Mouse (Mus musculus) ES-E14 (cell line): Measurements from ENCODE around the gene Drd4.

Experiments used
- CHD2 ChIP-seq: IDR thresholded peaks from 2 replicates; pipeline ENCODE4 v1.6.1; 2014; ENCODE audit warnings: mild to moderate bottlenecking, low read depth, low read length, inconsistent platforms
- HCFC1 ChIP-seq: IDR thresholded peaks from 2 replicates; pipeline ENCODE4 v1.6.1; 2012; ENCODE audit warnings: low read length, inconsistent platforms, borderline replicate concordance; ENCODE audit not compliant: insufficient read depth
- MAFK ChIP-seq: IDR thresholded peaks from 2 replicates; pipeline ENCODE4 v1.6.1; 2014; ENCODE audit warnings: mild to moderate bottlenecking, low read depth, low read length, inconsistent platforms; ENCODE audit not compliant: insufficient read depth
- ZC3H11A ChIP-seq: IDR thresholded peaks from 2 replicates; pipeline ENCODE4 v1.6.1; 2012; ENCODE audit warnings: low read depth, mild to moderate bottlenecking, inconsistent platforms, low read length, borderline replicate concordance
- ZNF384 ChIP-seq: IDR thresholded peaks from 2 replicates; pipeline ENCODE4 v1.6.1; 2012; ENCODE audit warnings: low read depth, low read length, inconsistent platforms

- TF ChIP-seq ZC3H11A = no peak
- TF ChIP-seq MAFK = no peak
- no peak for TF ChIP-seq HCFC1
- TF ChIP-seq CHD2 = no peak
- no peak for TF ChIP-seq ZNF384
These were observed 7.4 kb downstream of the Drd4 start for GRCm38 (mm10) chr7:141299175-141299574.
